Mouse (Mus musculus): ENCODE measurements at regions not wholly inside any gene's neighbourhood (a gene's known extent, or its start where the extent isn't known, plus 50 kb on each side); places are given as distances from the start of the nearest gene placed in this dataset.

DNA sequence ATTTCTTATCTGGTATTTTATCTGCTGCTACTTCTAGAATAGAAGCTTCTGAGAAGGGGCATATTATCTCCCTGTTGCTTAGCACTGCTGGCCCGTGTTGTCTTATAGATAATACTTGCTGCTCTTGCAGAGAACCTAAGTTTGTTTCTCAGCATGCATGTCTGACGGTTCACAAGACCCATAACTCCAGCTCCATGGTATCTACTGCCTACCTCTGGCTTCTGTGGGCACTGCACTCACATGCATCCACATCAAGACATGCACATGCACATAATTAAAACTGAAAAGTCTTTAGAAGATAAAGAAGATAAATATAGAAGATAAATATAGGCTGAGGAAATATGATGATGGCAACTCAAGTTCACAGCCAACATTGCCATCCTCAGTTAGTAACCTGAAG, 667.8 kb upstream of the Tmem132c start:
- no peak for DNase-seq

GRCm38 (mm10) chr5:126597786-126598330, 643.8 kb upstream of the Tmem132c start:
- no peak for DNase-seq

DNA sequence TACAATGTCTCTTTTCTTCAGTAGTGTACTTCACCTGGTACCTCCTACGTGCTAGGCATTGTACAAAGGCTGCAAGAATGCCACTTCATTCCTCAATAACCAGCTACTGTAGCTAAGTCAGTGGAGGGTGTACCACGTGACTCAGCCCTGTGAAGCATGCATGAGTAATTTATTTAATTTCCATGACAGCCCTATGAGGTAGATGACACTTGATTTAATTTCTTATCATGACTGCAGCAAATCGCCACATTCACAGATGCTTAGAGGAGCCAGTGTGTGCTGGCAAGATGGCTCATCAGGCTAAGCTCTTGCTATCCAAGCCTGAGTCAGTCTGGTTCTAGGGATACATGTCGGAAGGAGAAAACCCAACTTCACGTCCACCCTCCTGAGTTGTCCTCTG, 642.0 kb upstream of the Tmem132c start:
- DNase-seq, result no peak

DNA sequence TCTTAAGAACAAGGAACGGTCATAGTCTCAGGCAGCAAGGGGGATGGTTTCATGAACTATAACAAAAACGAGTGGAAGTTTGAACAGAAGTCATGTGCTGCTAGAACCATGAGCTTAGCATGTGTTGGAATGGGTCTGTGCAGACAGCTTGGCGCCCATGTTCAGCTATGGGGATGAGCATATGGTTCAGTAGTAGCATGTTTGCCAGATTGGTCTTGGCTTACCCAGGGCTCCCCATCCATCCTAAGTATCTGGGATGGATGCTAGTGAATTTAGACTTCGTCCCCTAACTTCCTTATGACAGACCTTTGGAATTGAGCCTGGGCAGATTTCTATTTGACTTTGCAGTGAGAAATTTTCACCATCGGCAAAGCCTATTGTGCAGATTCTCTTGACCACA, 634.9 kb upstream of the Tmem132c start:
- DNase-seq, result no peak

DNA sequence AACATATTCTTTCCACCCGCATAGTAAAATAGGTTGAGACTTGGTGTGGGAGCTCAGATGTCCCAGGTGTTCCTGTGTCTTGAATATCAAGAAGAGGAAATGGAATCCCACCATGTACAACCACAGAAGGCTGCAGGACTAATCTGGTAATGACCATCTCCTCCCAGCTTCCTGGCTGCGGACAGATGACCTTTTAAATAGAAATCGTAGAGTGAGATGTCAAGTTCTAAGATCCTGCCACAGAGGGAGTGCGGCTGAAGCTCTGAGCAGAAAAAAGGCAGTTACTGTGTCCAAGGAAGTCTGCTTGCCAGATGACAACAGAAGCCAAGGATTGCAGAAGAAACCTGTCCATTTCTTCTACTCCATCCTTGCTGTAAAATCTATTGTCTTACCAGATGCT, 629.0 kb upstream of the Tmem132c start:
- no peak for DNase-seq

DNA sequence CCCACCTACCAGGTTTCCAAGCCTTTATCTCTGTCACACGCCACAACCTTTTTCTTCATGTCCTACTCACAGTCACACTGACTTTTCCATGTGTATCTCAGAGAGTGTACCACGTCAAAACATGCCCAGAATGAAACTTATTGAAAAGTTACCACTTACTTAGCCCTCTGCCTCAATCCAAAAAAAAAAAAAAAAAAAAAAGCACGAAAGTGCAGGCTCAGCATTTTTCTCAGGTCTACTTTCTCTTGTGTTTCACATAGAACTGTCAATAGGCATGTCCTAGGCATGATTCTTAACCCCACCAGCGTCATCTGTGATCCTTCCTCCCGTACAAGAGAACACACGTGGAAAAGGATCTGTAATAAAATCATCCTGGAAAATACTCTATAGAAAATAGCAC, 619.1 kb upstream of the Tmem132c start:
- no peak for DNase-seq

DNA sequence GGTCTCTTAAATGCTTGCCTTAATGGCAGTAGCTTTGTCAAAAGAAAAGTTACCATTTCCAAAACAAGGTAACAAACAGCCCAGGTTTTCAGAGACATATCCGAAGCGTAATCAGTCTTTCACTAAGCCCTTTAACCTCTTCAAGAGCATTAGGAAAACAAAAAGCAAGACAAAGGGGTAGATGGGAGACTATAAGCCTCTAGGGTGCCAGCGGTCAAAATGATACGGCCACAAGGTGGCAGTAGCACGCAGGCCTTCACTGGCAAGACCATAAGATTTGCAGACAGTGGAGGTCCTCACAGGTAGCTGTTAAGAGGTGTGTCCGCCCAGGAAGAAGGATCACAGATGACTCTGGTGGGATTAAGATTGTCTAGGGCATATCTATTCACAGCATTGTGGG, 618.4 kb upstream of the Tmem132c start:
- DNase-seq, result peak; percentile 53

DNA sequence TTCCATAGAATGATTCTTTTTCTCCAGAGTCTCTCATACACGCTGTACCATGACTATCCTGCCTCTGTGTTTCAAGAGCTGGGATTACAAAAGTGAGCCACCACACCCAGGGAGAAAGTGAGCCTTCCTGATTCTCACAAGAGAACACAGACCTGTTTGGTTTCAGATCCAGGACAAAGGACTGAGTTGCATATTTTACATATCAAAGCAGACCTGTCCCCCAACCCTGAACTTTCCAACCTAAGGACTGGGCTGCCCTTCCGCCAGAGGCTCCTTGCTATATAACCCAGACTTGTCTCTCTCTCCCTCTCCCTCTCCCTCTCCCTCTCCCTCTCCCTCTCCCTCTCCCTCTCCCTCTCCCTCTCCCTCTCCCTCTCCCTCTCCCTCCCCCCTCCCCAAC, 611.8 kb upstream of the Tmem132c start:
- no peak for DNase-seq

DNA sequence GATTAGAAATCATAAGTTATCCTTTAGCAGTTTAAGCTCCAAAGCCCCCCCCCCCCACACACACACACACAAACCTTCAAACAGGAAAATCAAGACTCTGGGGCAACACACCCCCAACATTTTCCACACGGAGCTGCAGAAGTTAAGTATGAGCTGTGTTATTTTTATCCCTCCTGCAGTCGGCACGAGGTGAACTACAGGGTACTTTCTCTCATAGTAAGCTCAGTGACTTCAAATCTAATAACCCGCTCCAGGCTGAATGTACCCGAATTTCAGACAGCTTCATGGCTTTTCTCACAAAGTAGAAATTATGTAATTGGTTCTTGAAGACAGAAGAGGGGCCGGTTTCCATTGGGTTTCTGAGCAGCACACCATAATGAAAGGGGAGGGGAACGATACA, 591.2 kb upstream of the Tmem132c start:
- DNase-seq, result no peak

DNA sequence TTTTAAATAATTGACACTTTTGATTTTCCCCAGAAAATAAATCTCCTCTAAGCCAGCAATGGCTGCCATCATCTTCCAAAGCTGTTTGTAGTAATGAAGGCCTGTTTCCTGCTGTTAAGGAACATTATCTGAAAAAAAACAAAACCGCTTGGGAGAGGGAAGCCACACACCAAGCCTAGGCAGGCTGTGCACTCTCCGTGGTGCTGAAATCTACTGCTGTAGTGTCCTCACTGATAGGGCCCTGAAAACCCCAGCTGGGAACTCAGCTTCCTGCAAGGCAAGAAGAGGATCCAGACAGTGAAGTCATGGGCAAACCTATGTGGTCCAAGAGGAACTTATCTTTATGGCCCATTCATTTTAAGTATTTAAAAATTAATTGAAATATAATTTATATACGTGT, 590.2 kb upstream of the Tmem132c start:
- peak; percentile 63 for DNase-seq

- no peak for DNase-seq
Measured at GRCm38 (mm10) chr5:126662648-126663047, 579.0 kb upstream of the Tmem132c start.

DNA sequence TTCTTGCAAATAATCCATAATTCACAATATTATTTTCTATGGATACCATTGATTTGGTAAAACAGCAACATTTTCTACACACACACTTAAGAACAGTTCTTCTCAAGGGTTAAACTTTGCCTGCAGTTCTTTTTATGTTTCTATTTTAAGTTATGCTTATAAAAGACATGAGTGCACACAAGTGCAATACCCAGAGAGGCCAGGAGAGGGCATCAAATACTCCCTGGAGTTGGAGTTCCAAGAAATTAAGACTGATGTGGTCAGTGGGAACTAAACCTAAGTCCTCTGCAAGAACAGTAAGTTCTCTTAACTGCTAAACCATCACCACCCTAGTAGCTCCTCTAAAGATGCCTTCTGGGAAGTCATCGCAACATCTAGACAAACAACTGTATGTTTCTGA, 570.5 kb upstream of the Tmem132c start:
- DNase-seq, result peak; percentile 23

- DNase-seq, result no peak
Measured at GRCm38 (mm10) chr5:126680262-126680661, 561.3 kb upstream of the Tmem132c start.

- DNase-seq, result no peak
Measured at GRCm38 (mm10) chr5:126699314-126699713, 542.3 kb upstream of the Tmem132c start.

DNA sequence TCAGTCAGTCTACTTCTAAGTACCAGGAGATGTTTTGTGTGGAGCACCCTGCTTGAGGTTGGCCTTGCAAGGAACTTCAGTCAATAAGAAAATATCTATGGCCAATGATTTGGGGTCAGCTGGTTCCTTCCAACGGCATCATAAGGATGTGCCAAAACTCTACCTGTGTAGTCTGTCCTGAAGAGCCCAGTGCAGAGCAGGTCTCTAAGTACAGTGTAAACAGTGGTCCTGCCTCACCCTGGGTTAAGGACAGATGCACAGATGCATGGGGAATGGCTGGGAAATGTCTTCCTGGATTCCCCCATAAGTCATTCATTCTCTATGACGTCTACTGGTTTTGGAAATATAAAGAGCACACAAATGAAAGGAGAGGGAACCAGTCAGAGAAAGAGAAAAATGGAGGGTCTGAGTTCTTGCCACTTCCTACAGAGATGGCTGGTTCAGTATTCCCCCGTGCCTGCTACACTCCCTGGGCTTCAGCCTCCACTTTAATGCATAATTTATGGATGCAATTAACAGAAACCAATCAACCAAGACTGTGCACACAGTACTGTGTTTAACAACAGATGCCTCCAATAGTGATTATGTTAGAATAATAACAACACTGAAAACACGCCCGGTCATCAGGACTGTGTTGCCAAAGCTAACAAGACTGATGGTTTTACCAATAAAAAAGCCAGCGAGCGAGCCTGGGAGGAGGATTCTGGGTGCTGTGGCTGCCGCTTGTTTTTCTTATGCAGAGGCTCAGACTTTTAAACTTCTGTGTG, 537.9 kb upstream of the Tmem132c start:
- DNase-seq, result no peak

DNA sequence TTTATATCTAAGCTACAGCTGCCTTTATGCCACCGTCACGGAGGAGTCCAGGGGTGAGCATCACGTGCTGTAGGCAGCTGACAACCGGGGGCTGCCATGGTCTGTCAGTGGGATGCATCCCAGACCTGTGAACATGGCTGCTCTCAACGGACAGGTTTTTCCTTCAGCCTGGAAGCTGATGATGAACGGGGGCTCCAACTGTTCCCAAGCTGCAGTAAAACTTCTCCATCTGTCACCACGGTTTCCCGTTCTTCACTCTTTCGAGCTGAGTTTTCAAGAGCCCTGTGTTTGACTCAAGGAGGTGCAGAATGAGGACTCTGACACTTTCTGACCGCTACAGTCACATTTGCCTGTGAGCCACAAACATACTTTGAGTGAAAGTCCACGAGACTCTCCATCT, 535.7 kb upstream of the Tmem132c start:
- DNase-seq, result no peak

- no peak for DNase-seq
Measured at GRCm38 (mm10) chr5:126706701-126707100, 534.9 kb upstream of the Tmem132c start.

GRCm38 (mm10) chr5:126714672-126715071, 526.9 kb upstream of the Tmem132c start:
- no peak for DNase-seq

- no peak for DNase-seq
Measured at GRCm38 (mm10) chr5:126718421-126718820, 523.2 kb upstream of the Tmem132c start.

- no peak for DNase-seq
Measured at GRCm38 (mm10) chr5:126721300-126721699, 520.3 kb upstream of the Tmem132c start.

GRCm38 (mm10) chr5:126723304-126724295, 518.0 kb upstream of the Tmem132c start:
- no peak for DNase-seq

GRCm38 (mm10) chr5:126724329-126724728, 517.3 kb upstream of the Tmem132c start:
- no peak for DNase-seq

- peak; percentile 64 for DNase-seq
Measured at GRCm38 (mm10) chr5:126733470-126733869, 508.1 kb upstream of the Tmem132c start.

All from heart, postnatal 4 days (tissue).